Mouse (Mus musculus): ENCODE measurements at regions not wholly inside any gene's neighbourhood (a gene's known extent, or its start where the extent isn't known, plus 50 kb on each side); places are given as distances from the start of the nearest gene placed in this dataset.
"Not testable (repeated sequence)": the region's sequence is repeated elsewhere in the genome, so short reads cannot be mapped to it uniquely, and the experiment has no call there.

DNA sequence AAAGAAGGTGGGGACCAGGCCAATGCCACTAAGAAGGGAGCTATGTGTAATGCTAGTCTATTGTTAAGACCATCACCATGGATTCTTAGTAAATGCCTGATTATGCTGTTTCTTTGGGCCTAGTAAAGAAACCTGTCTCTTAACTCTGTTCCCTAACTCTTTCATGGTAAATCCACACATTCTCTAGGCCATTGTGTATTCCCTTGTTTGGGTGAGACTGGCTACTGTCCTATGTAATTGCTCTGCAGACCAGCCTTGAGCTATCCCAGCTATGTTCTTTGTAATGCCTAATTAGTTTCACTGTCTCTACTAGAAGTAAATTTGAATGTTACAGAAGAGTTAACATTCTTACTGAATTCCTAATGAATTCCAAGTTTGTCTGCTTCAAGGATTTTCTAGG is 186.9 kb upstream of the Gm10750 start:
- Histone ChIP-seq H3K4me1 (no peaks in the 10 kb centered on the region), H3K9me3 (no peaks in the 10 kb centered on the region), H3K27ac (replicated peaks) (no peak overlapping the region), H3K27me3 (replicated peaks; ENCODE audit: low read depth, poor library complexity, severe bottlenecking) (no peaks in the 10 kb centered on the region), H3K36me3 (replicated peaks) (no peaks in the 10 kb centered on the region), H3K4me3 (no peak overlapping the region)
- DNase-seq (ENCODE audit: low spot score) = no peak

DNA sequence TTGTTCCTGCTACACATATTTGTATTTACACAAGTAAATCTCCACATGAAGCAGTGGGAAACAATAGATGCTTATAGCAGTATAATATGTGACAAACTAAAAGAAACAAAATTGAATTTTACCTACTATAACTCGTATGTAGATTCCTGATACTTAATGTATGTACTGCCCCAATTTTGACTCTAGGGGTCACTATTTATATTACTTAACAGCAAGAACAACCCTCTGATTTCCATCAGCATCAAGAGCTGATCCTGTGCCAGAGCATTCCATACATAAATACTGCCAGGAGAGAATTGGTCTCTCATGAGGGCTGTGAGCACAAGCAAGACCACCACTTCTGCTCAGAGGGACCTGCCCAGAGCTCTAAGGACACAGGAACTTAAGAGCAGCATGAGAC is 178.7 kb upstream of the Gm10750 start:
- 0 out of 2 replicates have a peak, but pooled peaks cover 4% of the 10 kb centered on the region for H3K9me3 ChIP-seq
- no peaks in the 10 kb centered on the region for H3K27me3 ChIP-seq (replicated peaks; ENCODE audit: low read depth, poor library complexity, severe bottlenecking)
- H3K36me3 ChIP-seq (replicated peaks) = no peaks in the 10 kb centered on the region
- no peak overlapping the region for H3K27ac ChIP-seq (replicated peaks)
- H3K4me1 ChIP-seq = no peaks in the 10 kb centered on the region
- no peak overlapping the region for H3K4me3 ChIP-seq
- 69% methylated on average over 1 of the region's 1 CpGs for WGBS
- no peak for DNase-seq (ENCODE audit: low spot score)

DNA sequence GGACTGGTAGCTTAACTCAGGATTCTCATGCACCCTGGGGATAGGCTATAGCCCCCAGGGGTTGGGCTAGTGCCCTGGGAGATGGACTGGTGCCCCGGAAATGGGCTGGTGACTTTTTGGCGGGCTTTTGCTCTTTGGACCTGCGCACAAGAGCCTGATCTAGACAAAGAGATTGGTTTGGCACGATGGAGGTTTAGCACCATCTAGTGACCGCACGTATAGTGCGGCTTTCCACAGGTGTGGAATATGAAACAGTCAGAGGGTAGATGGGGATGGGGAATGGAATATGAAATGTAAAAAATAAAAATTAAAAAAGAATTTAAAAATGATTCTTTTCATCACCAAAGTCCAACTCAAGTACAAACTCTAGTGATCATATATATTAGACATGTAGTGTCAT is 141.4 kb upstream of the Gm10750 start:
- H3K4me1 ChIP-seq; H3K27ac ChIP-seq (replicated peaks); H3K36me3 ChIP-seq (replicated peaks); H3K9me3 ChIP-seq; H3K27me3 ChIP-seq (replicated peaks; ENCODE audit: low read depth, poor library complexity, severe bottlenecking); H3K4me3 ChIP-seq: not testable (repeated sequence)
- 25% methylated on average over 7 of the region's 7 CpGs for WGBS
- DNase-seq (ENCODE audit: low spot score) = peak; percentile 27

DNA sequence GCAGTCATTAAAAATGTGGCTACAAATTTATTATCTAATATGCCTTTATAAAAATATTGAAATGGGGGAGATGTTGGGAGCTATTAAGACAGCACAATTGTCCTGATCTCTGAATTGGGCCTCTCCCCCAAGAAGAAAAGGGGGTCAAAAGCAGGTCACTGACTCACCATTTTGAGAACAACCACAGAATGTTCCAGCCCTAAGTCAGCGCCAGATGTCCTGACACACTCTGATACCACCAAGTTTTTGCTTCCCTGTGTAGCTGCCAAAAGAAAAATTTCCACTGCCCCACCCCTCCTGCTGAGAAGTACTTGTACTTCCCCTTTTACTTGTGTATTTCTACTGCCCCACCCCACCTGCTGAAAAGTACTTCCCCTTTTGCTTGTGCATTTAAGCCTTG is 92.5 kb upstream of the Gm10750 start:
- 85% methylated on average over 1 of the region's 1 CpGs for WGBS
- not testable (repeated sequence) for H3K27me3 ChIP-seq (replicated peaks; ENCODE audit: low read depth, poor library complexity, severe bottlenecking); H3K4me1 ChIP-seq; H3K4me3 ChIP-seq; H3K36me3 ChIP-seq (replicated peaks); DNase-seq (ENCODE audit: low spot score); H3K27ac ChIP-seq (replicated peaks)
- H3K9me3 ChIP-seq = peaks cover 22% of the 10 kb centered on the region; the same call in 1 of the 2 replicates

DNA sequence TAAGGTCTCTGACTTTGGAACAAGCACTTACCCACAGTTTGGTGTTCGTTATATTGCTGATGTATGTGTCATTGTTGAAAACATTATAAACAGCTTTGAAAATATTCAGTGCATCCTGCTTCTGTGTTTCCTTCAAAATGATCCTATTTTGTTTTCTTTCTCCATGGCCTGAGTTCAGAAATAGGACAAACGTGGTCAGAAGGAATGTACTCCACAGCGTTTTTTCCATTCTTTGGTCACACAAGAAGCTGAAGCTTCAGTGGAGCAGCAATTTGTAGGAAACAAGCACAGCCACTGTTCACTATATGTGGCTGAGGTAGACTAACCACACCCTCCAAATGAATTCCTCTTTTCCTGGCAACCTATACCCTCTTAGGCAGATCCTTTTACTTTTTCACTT is 75.1 kb upstream of the Gm10750 start:
- Histone ChIP-seq H3K4me1 (no peaks in the 10 kb centered on the region), H3K27ac (replicated peaks) (no peak overlapping the region), H3K4me3 (no peak overlapping the region), H3K27me3 (replicated peaks; ENCODE audit: low read depth, poor library complexity, severe bottlenecking) (no peaks in the 10 kb centered on the region), H3K36me3 (replicated peaks) (no peaks in the 10 kb centered on the region), H3K9me3 (no peaks in the 10 kb centered on the region)
- DNase-seq (ENCODE audit: low spot score) = no peak
- 69% methylated on average over 3 of the region's 3 CpGs for WGBS
